Mouse (Mus musculus): ENCODE measurements around the gene Slc35g1.
"Not testable (repeated sequence)": the region's sequence is repeated elsewhere in the genome, so short reads cannot be mapped to it uniquely, and the experiment has no call there.

The Slc35g1 gene

GRCm38 (mm10) chr19:38372460-38373102, 23.2 kb upstream of the Slc35g1 start:
- in situ Hi-C loops (cut with MboI; ENCODE audit: low pct_unique_long_range_greater_than_20kb in 1 of 2, low sequenced_read_pairs in 2 of 2, unreplicated experiment in 1 of 2) = no loop called here

DNA sequence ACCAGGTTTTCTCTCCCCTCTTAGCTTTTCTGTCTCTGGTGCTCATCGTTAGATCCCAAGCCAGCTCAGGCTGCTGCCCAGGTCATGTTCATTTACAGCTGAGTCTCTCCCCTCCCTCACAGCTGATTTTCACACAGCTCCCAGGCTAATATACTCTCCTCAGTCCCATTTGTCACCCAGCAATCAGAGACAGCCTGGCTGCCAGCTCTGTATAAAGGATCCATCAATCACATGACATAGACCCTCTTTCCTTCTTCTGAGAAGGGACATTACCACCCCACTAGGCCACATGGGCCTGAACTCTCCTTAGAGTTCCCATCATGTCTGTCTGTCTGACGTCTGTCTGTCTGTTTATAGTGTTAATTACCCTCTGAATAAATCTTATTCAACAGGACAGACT, 22.4 kb upstream of the Slc35g1 start:
- in situ Hi-C loops (cut with MboI; ENCODE audit: low pct_unique_long_range_greater_than_20kb in 1 of 2, low sequenced_read_pairs in 2 of 2, unreplicated experiment in 1 of 2) = no loop called here

- in situ Hi-C loops (cut with MboI; ENCODE audit: low pct_unique_long_range_greater_than_20kb in 1 of 2, low sequenced_read_pairs in 2 of 2, unreplicated experiment in 1 of 2) = no loop called here
Observed at GRCm38 (mm10) chr19:38383769-38384168, 12.0 kb upstream of the Slc35g1 start.

DNA sequence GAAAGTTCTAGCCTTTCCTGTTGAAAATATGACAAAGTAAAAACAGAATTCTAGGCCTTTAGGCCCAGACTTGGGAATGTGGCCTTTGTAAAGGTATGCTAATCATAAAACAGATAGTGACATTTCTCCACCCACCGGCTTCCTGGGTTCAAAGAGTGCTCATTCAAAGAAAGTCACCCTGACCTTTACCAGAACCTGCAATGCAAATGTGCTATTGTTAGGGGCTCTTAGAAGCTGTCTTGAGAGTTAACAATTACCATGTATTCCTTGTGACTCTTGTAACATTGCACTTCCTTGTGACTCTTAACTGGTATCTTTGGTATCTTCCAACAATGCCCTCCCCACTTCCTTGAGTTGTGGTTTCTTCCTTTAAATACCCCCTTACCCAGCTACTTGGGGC, 8.8 kb upstream of the Slc35g1 start:
- in situ Hi-C loops (cut with MboI; ENCODE audit: low pct_unique_long_range_greater_than_20kb in 1 of 2, low sequenced_read_pairs in 2 of 2, unreplicated experiment in 1 of 2) = not testable (repeated sequence)

DNA sequence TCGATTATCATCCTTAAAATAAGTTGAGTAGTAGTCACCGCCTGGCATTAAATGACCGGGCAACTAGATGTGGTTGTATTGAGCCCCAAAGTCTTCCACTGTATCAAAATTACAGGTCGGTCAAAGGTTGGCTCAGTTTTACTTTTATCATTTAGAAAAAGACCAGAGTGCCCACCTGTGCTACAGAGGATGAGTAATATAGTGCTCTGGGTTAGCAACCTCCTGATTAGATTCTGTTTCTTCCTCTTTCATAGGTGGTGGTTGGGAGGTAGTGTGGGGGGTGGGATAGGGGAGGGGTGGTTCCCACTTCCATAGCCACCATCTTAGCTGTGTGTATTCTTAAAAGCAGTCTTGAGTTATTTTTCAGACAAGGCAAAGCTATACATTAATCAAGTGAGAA, 7.9 kb upstream of the Slc35g1 start:
- in situ Hi-C loops (cut with MboI; ENCODE audit: low pct_unique_long_range_greater_than_20kb in 1 of 2, low sequenced_read_pairs in 2 of 2, unreplicated experiment in 1 of 2) = no loop called here

DNA sequence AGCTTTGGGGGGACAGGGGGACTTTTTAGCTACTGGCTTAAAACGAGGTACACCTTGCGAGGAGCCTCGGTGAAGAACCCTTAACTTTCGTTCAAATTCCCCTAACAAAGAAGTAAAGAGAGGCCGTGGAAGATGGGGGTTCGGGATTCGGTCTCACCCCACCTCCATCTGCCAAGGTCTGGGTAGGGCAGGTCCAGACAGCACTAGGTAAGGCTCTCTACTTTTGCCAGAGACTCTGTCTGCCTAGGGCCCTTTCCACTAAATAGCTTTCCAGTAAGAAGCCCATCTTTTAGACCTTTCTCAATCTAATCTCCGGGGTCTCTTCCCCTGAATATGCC, 822 bp downstream of the Slc35g1 start:
- in situ Hi-C loops (cut with MboI; ENCODE audit: low pct_unique_long_range_greater_than_20kb in 1 of 2, low sequenced_read_pairs in 2 of 2, unreplicated experiment in 1 of 2) = no loop called here

DNA sequence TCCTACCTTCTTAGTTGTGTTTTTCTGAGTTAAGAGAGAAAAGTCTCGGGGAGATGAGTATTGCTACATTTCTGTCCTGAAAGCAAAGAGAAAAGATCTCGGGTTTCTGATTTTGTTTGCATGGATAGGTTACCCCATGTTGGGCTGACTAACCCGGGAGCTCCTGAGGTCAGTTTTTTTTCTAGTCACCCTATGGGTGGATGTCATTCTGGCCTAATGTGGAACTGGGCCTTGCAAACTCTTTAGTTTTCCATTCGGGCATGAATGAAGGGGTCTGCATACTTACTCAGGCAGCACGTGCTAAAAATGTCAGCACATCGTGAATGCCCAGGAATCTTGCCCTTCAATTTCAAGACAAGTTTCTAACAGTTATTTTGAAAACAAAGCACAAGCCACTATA, 1.2 kb downstream of the Slc35g1 start:
- in situ Hi-C loops (cut with MboI; ENCODE audit: low pct_unique_long_range_greater_than_20kb in 1 of 2, low sequenced_read_pairs in 2 of 2, unreplicated experiment in 1 of 2) = no loop called here

DNA sequence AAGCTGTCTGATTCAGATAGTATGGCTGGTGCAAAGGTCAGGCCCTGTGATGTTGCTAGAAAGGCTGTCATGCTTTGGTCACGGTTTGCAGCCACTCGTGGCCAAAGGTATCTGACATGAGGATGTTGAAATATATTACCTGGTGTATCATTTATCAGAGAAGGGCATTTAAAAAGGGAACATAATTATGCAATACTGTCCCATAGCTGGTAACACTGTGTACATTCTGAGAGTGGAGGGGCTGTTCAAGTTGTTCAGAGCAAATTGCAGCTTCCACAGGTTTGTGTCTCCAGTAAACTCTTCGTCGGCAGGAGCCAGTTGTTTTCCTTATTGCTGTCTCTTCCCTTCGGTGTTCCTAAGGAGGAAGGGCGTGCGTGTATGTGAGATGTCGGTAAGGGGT, 3.2 kb downstream of the Slc35g1 start:
- in situ Hi-C loops (cut with MboI; ENCODE audit: low pct_unique_long_range_greater_than_20kb in 1 of 2, low sequenced_read_pairs in 2 of 2, unreplicated experiment in 1 of 2) = no loop called here

DNA sequence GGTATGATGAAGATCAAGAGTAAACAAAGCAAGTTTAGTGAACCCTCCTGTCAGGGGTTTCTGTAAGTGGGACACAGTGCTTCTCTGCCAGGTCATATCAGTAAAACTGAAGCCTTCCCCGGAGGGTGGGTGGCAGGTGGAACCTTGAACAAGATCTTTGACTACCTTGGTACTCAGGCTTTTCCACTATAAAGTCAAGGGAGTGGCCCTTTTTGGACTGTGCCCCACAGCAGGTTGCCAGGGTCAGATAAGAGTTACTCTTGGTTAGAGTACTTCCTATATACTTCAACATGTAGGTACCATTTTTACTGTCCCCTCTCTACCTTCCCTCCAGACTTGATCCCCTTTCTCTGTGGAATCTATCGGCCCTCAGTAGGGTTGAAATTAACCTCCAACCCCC, 5.1 kb downstream of the Slc35g1 start:
- in situ Hi-C loops (cut with MboI; ENCODE audit: low pct_unique_long_range_greater_than_20kb in 1 of 2, low sequenced_read_pairs in 2 of 2, unreplicated experiment in 1 of 2) = no loop called here

GRCm38 (mm10) chr19:38401416-38401815, 5.6 kb downstream of the Slc35g1 start:
- in situ Hi-C loops (cut with MboI; ENCODE audit: low pct_unique_long_range_greater_than_20kb in 1 of 2, low sequenced_read_pairs in 2 of 2, unreplicated experiment in 1 of 2) = no loop called here

DNA sequence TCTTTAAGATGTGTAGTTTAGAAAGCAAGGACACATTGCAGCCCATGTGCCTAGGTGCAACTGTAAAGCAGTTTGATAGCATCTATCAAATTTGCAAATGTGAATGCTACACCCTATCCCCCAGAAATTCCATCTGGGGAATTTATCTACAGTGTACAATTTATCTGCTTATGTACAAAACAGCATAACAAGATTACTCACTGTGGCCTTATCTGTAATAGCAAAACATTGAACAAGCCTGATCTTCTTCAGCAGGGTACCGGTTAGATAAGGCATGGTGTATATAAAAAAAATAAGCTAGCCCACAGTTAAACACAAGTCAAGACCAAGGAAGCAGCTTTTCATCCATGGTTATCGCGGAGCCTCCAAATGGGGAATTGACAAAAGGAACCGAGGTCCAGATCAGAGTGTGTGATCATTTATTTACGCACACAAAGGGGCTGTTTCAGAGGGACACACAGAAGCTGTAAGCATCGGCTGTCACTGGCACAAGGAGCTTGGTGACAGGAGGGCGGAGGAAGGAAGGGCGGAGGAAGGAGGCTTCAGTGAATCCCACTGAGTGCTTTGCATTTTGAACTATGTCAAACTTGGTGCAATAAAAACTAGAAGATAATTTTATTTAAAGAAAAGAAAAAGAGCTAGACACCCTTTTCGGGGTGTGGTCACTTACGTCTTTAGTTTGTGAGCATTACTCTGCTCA, 14.7 kb downstream of the Slc35g1 start:
- in situ Hi-C loops (cut with MboI; ENCODE audit: low pct_unique_long_range_greater_than_20kb in 1 of 2, low sequenced_read_pairs in 2 of 2, unreplicated experiment in 1 of 2) = loop anchor here in 1 of 2 experiments (10.0 kb wide), 1 partner anchor 176 kb away; no protein-coding TSS in a partner anchor

GRCm38 (mm10) chr19:38413861-38414260, 18.1 kb downstream of the Slc35g1 start:
- in situ Hi-C loops (cut with MboI; ENCODE audit: low pct_unique_long_range_greater_than_20kb in 1 of 2, low sequenced_read_pairs in 2 of 2, unreplicated experiment in 1 of 2) = loop anchor here in 1 of 2 experiments (10.0 kb wide), 1 partner anchor 179 kb away; no protein-coding TSS in a partner anchor

GRCm38 (mm10) chr19:38418819-38419423, 23.1 kb downstream of the Slc35g1 start:
- in situ Hi-C loops (cut with MboI; ENCODE audit: low pct_unique_long_range_greater_than_20kb in 1 of 2, low sequenced_read_pairs in 2 of 2, unreplicated experiment in 1 of 2) = loop anchor here in 1 of 2 experiments (10.0 kb wide), 1 partner anchor 184 kb away; no protein-coding TSS in a partner anchor

- in situ Hi-C loops (cut with MboI; ENCODE audit: low pct_unique_long_range_greater_than_20kb in 1 of 2, low sequenced_read_pairs in 2 of 2, unreplicated experiment in 1 of 2) = loop anchor here in 1 of 2 experiments (10.0 kb wide), 1 partner anchor 66 kb away; no protein-coding TSS in a partner anchor
Observed at GRCm38 (mm10) chr19:38420751-38421295, 25.0 kb downstream of the Slc35g1 start.

GRCm38 (mm10) chr19:38421436-38421835, 25.7 kb downstream of the Slc35g1 start:
- in situ Hi-C loops (cut with MboI; ENCODE audit: low pct_unique_long_range_greater_than_20kb in 1 of 2, low sequenced_read_pairs in 2 of 2, unreplicated experiment in 1 of 2) = loop anchor here in 1 of 2 experiments (10.0 kb wide), 1 partner anchor 67 kb away; no protein-coding TSS in a partner anchor

DNA sequence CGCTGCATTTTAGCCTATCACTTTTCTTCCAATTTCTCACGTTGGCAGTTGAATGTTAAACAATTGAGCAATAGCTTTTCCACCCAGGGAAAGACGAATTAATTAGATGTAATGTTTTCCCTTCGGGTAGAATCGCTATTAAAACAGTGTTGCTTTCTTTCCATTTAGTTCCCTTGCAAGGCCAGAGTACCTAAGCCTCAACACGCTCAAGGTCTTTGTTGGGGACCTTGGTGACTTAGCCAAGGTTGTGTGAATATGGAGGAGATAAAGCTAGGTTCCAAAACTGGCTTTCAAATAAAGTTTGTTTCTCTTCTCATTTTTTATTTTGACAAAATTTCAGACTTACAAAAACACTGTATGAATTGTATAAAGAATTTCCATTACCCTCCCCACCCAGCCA, 27.1 kb downstream of the Slc35g1 start:
- in situ Hi-C loops (cut with MboI; ENCODE audit: low pct_unique_long_range_greater_than_20kb in 1 of 2, low sequenced_read_pairs in 2 of 2, unreplicated experiment in 1 of 2) = loop anchor here in 1 of 2 experiments (10.0 kb wide), 1 partner anchor 68 kb away; no protein-coding TSS in a partner anchor

- in situ Hi-C loops (cut with MboI; ENCODE audit: low pct_unique_long_range_greater_than_20kb in 1 of 2, low sequenced_read_pairs in 2 of 2, unreplicated experiment in 1 of 2) = loop anchor here in 1 of 2 experiments (10.0 kb wide), 1 partner anchor 69 kb away; no protein-coding TSS in a partner anchor
Observed at GRCm38 (mm10) chr19:38423884-38424283, 28.1 kb downstream of the Slc35g1 start.

- in situ Hi-C loops (cut with MboI; ENCODE audit: low pct_unique_long_range_greater_than_20kb in 1 of 2, low sequenced_read_pairs in 2 of 2, unreplicated experiment in 1 of 2) = loop anchor here in 1 of 2 experiments (10.0 kb wide), 1 partner anchor 70 kb away; no protein-coding TSS in a partner anchor
Observed at GRCm38 (mm10) chr19:38424581-38424980, 28.8 kb downstream of the Slc35g1 start.

DNA sequence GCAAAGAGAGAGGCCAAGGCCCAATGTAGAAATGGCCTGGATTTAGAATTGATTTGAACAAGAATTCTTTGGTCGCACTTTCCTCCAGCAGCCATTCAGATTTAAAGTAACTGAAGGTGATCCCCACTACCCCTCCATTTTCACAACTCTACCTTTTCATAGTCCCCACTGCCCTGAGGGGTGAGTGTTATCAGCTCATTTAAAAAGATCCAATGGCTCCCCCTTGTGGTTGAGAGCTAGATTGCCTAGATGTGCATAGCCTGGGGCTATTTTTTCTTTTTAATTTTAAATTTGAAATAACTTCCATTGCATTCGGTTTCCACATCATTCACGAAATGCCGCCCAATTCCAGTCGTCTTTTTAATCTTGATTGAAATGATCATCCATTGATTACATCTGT, 33.5 kb downstream of the Slc35g1 start:
- in situ Hi-C loops (cut with MboI; ENCODE audit: low pct_unique_long_range_greater_than_20kb in 1 of 2, low sequenced_read_pairs in 2 of 2, unreplicated experiment in 1 of 2) = loop anchor here (5.0 to 10.0 kb wide), 2 partner anchors 72 to 74 kb away; no protein-coding TSS in a partner anchor

Measured in mouse embryonic stem cell (cell line).